Mouse (Mus musculus): Measurements from ENCODE around the gene Chchd3.

The Chchd3 gene

GRCm38 (mm10) chr6:33059735-33060576 is at the start of gene Chchd3:
Gene Chchd3 (minus strand): TSS chr6:33060260.
- DNase-seq (ENCODE audit: low read depth, low spot score): peak; percentile 98

- DNase-seq (ENCODE audit: low read depth, low spot score): peak; percentile 91
Observed at GRCm38 (mm10) chr6:33104661-33105060, 44.6 kb upstream of the Chchd3 start.

GRCm38 (mm10) chr6:33098903-33099302 is 38.8 kb upstream of the Chchd3 start:
- DNase-seq (ENCODE audit: low read depth, low spot score): no peak

GRCm38 (mm10) chr6:33094671-33095233 is 34.7 kb upstream of the Chchd3 start:
- DNase-seq (ENCODE audit: low read depth, low spot score): no peak

GRCm38 (mm10) chr6:33080186-33080585 is 20.1 kb upstream of the Chchd3 start:
- no peak for DNase-seq (ENCODE audit: low read depth, low spot score)

- DNase-seq (ENCODE audit: low read depth, low spot score): no peak
Observed at GRCm38 (mm10) chr6:33078260-33078936, 18.3 kb upstream of the Chchd3 start.

- DNase-seq (ENCODE audit: low read depth, low spot score): no peak
Observed at GRCm38 (mm10) chr6:33066462-33066861, 6.4 kb upstream of the Chchd3 start.

- DNase-seq (ENCODE audit: low read depth, low spot score): no peak
Observed at GRCm38 (mm10) chr6:33059276-33059675, 784 bp downstream of the Chchd3 start.

- DNase-seq (ENCODE audit: low read depth, low spot score): no peak
Observed at GRCm38 (mm10) chr6:33056392-33056791, 3.7 kb downstream of the Chchd3 start.

GRCm38 (mm10) chr6:33055663-33056062 is 4.4 kb downstream of the Chchd3 start:
- no peak for DNase-seq (ENCODE audit: low read depth, low spot score)

GRCm38 (mm10) chr6:33054946-33055345 is 5.1 kb downstream of the Chchd3 start:
- no peak for DNase-seq (ENCODE audit: low read depth, low spot score)

GRCm38 (mm10) chr6:33051642-33052041 is 8.4 kb downstream of the Chchd3 start:
- no peak for DNase-seq (ENCODE audit: low read depth, low spot score)

GRCm38 (mm10) chr6:33049705-33050420 is 10.2 kb downstream of the Chchd3 start:
- DNase-seq (ENCODE audit: low read depth, low spot score): no peak

GRCm38 (mm10) chr6:33043480-33043879 is 16.6 kb downstream of the Chchd3 start:
- no peak for DNase-seq (ENCODE audit: low read depth, low spot score)

GRCm38 (mm10) chr6:33042880-33043279 is 17.2 kb downstream of the Chchd3 start:
- DNase-seq (ENCODE audit: low read depth, low spot score): no peak

GRCm38 (mm10) chr6:33041978-33042377 is 18.1 kb downstream of the Chchd3 start:
- DNase-seq (ENCODE audit: low read depth, low spot score): no peak

GRCm38 (mm10) chr6:33040360-33041090 is 19.5 kb downstream of the Chchd3 start:
- DNase-seq (ENCODE audit: low read depth, low spot score): no peak

GRCm38 (mm10) chr6:33032543-33032942 is 27.5 kb downstream of the Chchd3 start:
- DNase-seq (ENCODE audit: low read depth, low spot score): no peak

- DNase-seq (ENCODE audit: low read depth, low spot score): no peak
Observed at GRCm38 (mm10) chr6:33031631-33032030, 28.4 kb downstream of the Chchd3 start.

GRCm38 (mm10) chr6:33028296-33028695 is 31.8 kb downstream of the Chchd3 start:
- no peak for DNase-seq (ENCODE audit: low read depth, low spot score)

- DNase-seq (ENCODE audit: low read depth, low spot score): no peak
Observed at GRCm38 (mm10) chr6:33025041-33025440, 35.0 kb downstream of the Chchd3 start.

All from telencephalon, adult 2 months (tissue).